Mouse (Mus musculus) limb, embryonic 14.5 days (tissue): Measurements from ENCODE around the gene Defb41. TPM values are rescaled to one million over a fixed set of nuclear protein-coding genes. Genes with fewer than 3 reads are reported as not detected.

ENCODE experiments used
- ATAC-seq: fragments of 200-750 bp; cut with Nextera tagmentation; 2 replicates; pipeline ENCODE4 v1.8.0; 2017; ENCODE audit warnings: low read depth, moderate number of reproducible peaks, moderate TSS enrichment; ENCODE audit not compliant: low FRiP score
- DNase-seq: peaks from one replicate; pipeline ENCODE4 v3.0.0-alpha.2; 2015; ENCODE audit warnings: low spot score
- H3K27ac ChIP-seq: fragments of 300-500 bp; sonication (generic); replicated peaks from 2 replicates; pipeline ENCODE4 v1.5.1; 2014; ENCODE audit warnings: low read depth, mild to moderate bottlenecking, low read length, moderate library complexity, mixed read lengths
- H3K27me3 ChIP-seq: fragments of 300-500 bp; sonication (generic); 2 replicates; pipeline ENCODE4 v1.6.1; 2014; ENCODE audit warnings: low read length, mixed read lengths; ENCODE audit not compliant: control insufficient read depth, insufficient read depth
- H3K36me3 ChIP-seq: fragments of 300-500 bp; sonication (generic); 2 replicates; pipeline ENCODE4 v1.6.1; 2014; ENCODE audit warnings: mild to moderate bottlenecking, low read length, moderate library complexity, mixed read lengths; ENCODE audit not compliant: control insufficient read depth, insufficient read depth
- H3K4me1 ChIP-seq: fragments of 300-500 bp; sonication (generic); 2 replicates; pipeline ENCODE4 v1.6.1; 2014; ENCODE audit warnings: antibody characterized with exemption, low read length, mixed read lengths; ENCODE audit not compliant: control insufficient read depth, insufficient read depth
- H3K4me2 ChIP-seq: fragments of 300-500 bp; sonication (generic); replicated peaks from 2 replicates; pipeline ENCODE4 v1.6.1; 2014; ENCODE audit warnings: low read depth, mild to moderate bottlenecking, low read length, moderate library complexity; ENCODE audit not compliant: severe bottlenecking
- H3K4me3 ChIP-seq: fragments of 300-500 bp; sonication (generic); replicated peaks from 2 replicates; pipeline ENCODE4 v1.5.1; 2014; ENCODE audit warnings: low read length
- H3K9ac ChIP-seq: fragments of 300-500 bp; sonication (generic); 2 replicates; pipeline ENCODE4 v1.6.1; 2014; ENCODE audit warnings: mild to moderate bottlenecking, low read depth, low read length, moderate library complexity; ENCODE audit not compliant: severe bottlenecking
- H3K9me3 ChIP-seq: fragments of 300-500 bp; sonication (generic); 2 replicates; pipeline ENCODE4 v1.6.1; 2016; ENCODE audit warnings: low read length; ENCODE audit not compliant: control insufficient read depth
- POLR2A ChIP-seq: fragments of 200-500 bp; IDR thresholded peaks from 2 replicates; pipeline ENCODE4 v1.8.0; 2012; ENCODE audit warnings: inconsistent platforms, mild to moderate bottlenecking, moderate library complexity, borderline replicate concordance; ENCODE audit not compliant: insufficient read depth, insufficient read length; ENCODE audit errors: extremely low read depth
- WGBS: fragments of 180-500 bp; shearing (Covaris S2); extraction: QIAGEN DNeasy Blood & Tissue Kit; methylation state at CpG from one replicate; pipeline ENCODE4 v1.1.7; 2014; 5-methylcytosine and 5-hydroxymethylcytosine counted together
- polyA plus RNA-seq, 2 experiments: library from polyadenylated mRNA; depleted of rRNA in 1 of 2; stranded (reverse) in 1 of 2; unstranded in 1 of 2; fragments of >200 nt; fragmentation: Nextera tagmentation in 1 of 2; extraction: Ambion mirVana in 1 of 2; gene quantifications; 2 replicates each; pipeline versions ENCODE4 v1.2.1 to v1.2.3; 2012 to 2014

Defb41 gene
- polyA plus RNA-seq (2012; rRNA removed) (not detected in 2 replicates), polyA plus RNA-seq (2014; fragmentation: Nextera tagmentation; extraction: Ambion mirVana) (not detected in 2 replicates)

- Histone ChIP-seq H3K27ac (no peak within 1 kb of the TSS), H3K4me1 (no peaks in the 10 kb centered on the region), H3K9ac (no peak within 1 kb of the TSS), H3K4me3 (no peak within 1 kb of the TSS), H3K4me2 (no peak within 1 kb of the TSS), H3K9me3 (no peaks in the 10 kb centered on the region), H3K27me3 (no peaks in the 10 kb centered on the region), H3K36me3 (no peaks in the 10 kb centered on the region)
- DNase-seq, result no peak
- ATAC-seq, result no peak
- TF ChIP-seq POLR2A, result no peak
Observed at GRCm38 (mm10) chr1:18265038-18265437, at the start of gene Defb41. Gene Defb41 (minus strand): TSS chr1:18265138.

GRCm38 (mm10) chr1:18308474-18308829 lies 43.5 kb upstream of the Defb41 start:
- TF ChIP-seq POLR2A, result no peak
- WGBS, result 80% methylated on average over 4 of the region's 4 CpGs
- H3K4me1 ChIP-seq, result no peaks in the 10 kb centered on the region
- no peaks in the 10 kb centered on the region for H3K27me3 ChIP-seq
- no peak overlapping the region for H3K27ac ChIP-seq
- H3K36me3 ChIP-seq, result no peaks in the 10 kb centered on the region
- ATAC-seq (no peak), DNase-seq (no peak)
- H3K4me2 ChIP-seq, result no peak overlapping the region
- H3K9ac ChIP-seq, result no peak overlapping the region
- H3K9me3 ChIP-seq, result no peaks in the 10 kb centered on the region
- H3K4me3 ChIP-seq, result no peak overlapping the region

GRCm38 (mm10) chr1:18307545-18308473 lies 42.9 kb upstream of the Defb41 start:
- ATAC-seq, result no peak

GRCm38 (mm10) chr1:18292515-18292914 lies 27.6 kb upstream of the Defb41 start:
- no peak for DNase-seq
- WGBS, result 57% methylated on average over 4 of the region's 4 CpGs
- no peak overlapping the region for H3K9ac ChIP-seq
- no peak for ATAC-seq
- no peak overlapping the region for H3K27ac ChIP-seq
- H3K4me3 ChIP-seq, result no peak overlapping the region
- H3K36me3 ChIP-seq, result no peaks in the 10 kb centered on the region
- H3K4me1 ChIP-seq, result no peaks in the 10 kb centered on the region
- no peak for TF ChIP-seq POLR2A
- no peaks in the 10 kb centered on the region for H3K9me3 ChIP-seq
- no peak overlapping the region for H3K4me2 ChIP-seq
- no peaks in the 10 kb centered on the region for H3K27me3 ChIP-seq

More at GRCm38 (mm10) chr1:18307545-18308473, 42.9 kb upstream of the Defb41 start:
- Histone ChIP-seq H3K27ac (no peak overlapping the region), H3K4me3 (no peak overlapping the region), H3K4me1 (no peaks in the 10 kb centered on the region), H3K36me3 (no peaks in the 10 kb centered on the region), H3K27me3 (no peaks in the 10 kb centered on the region), H3K9ac (no peak overlapping the region), H3K9me3 (no peaks in the 10 kb centered on the region), H3K4me2 (no peak overlapping the region)
- WGBS, result 82% methylated on average over 12 of the region's 12 CpGs
- DNase-seq, result no peak
- TF ChIP-seq POLR2A, result no peak

- H3K9ac ChIP-seq, result no peak overlapping the region
- H3K4me1 ChIP-seq, result no peaks in the 10 kb centered on the region
- no peak overlapping the region for H3K27ac ChIP-seq
- no peak overlapping the region for H3K4me2 ChIP-seq
- no peak for DNase-seq
- ATAC-seq, result no peak
- 39% methylated on average over 3 of the region's 3 CpGs for WGBS
- no peaks in the 10 kb centered on the region for H3K36me3 ChIP-seq
- TF ChIP-seq POLR2A, result no peak
- H3K4me3 ChIP-seq, result no peak overlapping the region
- no peaks in the 10 kb centered on the region for H3K27me3 ChIP-seq
- H3K9me3 ChIP-seq, result no peaks in the 10 kb centered on the region
Observed at GRCm38 (mm10) chr1:18288860-18289259, 23.9 kb upstream of the Defb41 start.
